Mouse (Mus musculus): ENCODE results near the gene Nol6. TPM values are rescaled to one million over a fixed set of nuclear protein-coding genes. Genes with fewer than 3 reads are reported as not detected.

The Nol6 gene
- total RNA-seq, 2 experiments from 2014 or later: 84.6 to 88.9 TPM

- no peak for DNase-seq (ENCODE audit: low spot score in 2 of 2)
- intact Hi-C loops (cut with DNase I): no loop called here
Measured at GRCm38 (mm10) chr4:41132471-41132870, 8.2 kb upstream of the Nol6 start.

GRCm38 (mm10) chr4:41129836-41130235, 5.6 kb upstream of the Nol6 start:
- intact Hi-C loops (cut with DNase I): no loop called here
- DNase-seq (ENCODE audit: low spot score in 2 of 2): no peak

GRCm38 (mm10) chr4:41129406-41129805, 5.2 kb upstream of the Nol6 start:
- intact Hi-C loops (cut with DNase I): no loop called here
- peak in 1 of 2 experiments; percentile 32 for DNase-seq (ENCODE audit: low spot score in 2 of 2)

- intact Hi-C loops (cut with DNase I): loop anchor here (1.0 kb wide), 1 partner anchor 68 kb away; no protein-coding TSS in a partner anchor
- peak; percentile 37 to 44 for DNase-seq (ENCODE audit: low spot score in 2 of 2)
Measured at GRCm38 (mm10) chr4:41118706-41119292, 5.5 kb downstream of the Nol6 start.

- intact Hi-C loops (cut with DNase I): no loop called here
- no peak for DNase-seq (ENCODE audit: low spot score in 2 of 2)
Measured at GRCm38 (mm10) chr4:41116817-41117216, 7.4 kb downstream of the Nol6 start.

GRCm38 (mm10) chr4:41115793-41116192, 8.5 kb downstream of the Nol6 start:
- intact Hi-C loops (cut with DNase I): no loop called here
- no peak for DNase-seq (ENCODE audit: low spot score in 2 of 2)

- intact Hi-C loops (cut with DNase I): no loop called here
- no peak for DNase-seq (ENCODE audit: low spot score in 2 of 2)
Measured at GRCm38 (mm10) chr4:41115074-41115473, 9.2 kb downstream of the Nol6 start.

GRCm38 (mm10) chr4:41114358-41115070, 9.7 kb downstream of the Nol6 start:
- no peak for DNase-seq (ENCODE audit: low spot score in 2 of 2)
- intact Hi-C loops (cut with DNase I): no loop called here

GRCm38 (mm10) chr4:41108717-41109425, 15.4 kb downstream of the Nol6 start:
- intact Hi-C loops (cut with DNase I): no loop called here
- no peak for DNase-seq (ENCODE audit: low spot score in 2 of 2)

- intact Hi-C loops (cut with DNase I): no loop called here
- DNase-seq (ENCODE audit: low spot score in 2 of 2): no peak
Measured at GRCm38 (mm10) chr4:41107440-41107839, 16.8 kb downstream of the Nol6 start.

GRCm38 (mm10) chr4:41102901-41103300, 21.4 kb downstream of the Nol6 start:
- intact Hi-C loops (cut with DNase I): no loop called here
- DNase-seq (ENCODE audit: low spot score in 2 of 2): no peak

GRCm38 (mm10) chr4:41100986-41101385, 23.3 kb downstream of the Nol6 start:
- intact Hi-C loops (cut with DNase I): no loop called here
- DNase-seq (ENCODE audit: low spot score in 2 of 2): no peak

- intact Hi-C loops (cut with DNase I): no loop called here
- DNase-seq (ENCODE audit: low spot score in 2 of 2): no peak
Measured at GRCm38 (mm10) chr4:41098577-41098951, 25.7 kb downstream of the Nol6 start.

- DNase-seq (ENCODE audit: low spot score in 2 of 2): no peak
- intact Hi-C loops (cut with DNase I): no loop called here
Measured at GRCm38 (mm10) chr4:41097871-41098576, 26.2 kb downstream of the Nol6 start, which contains the start of gene Aqp3. TSS of gene Aqp3 (minus strand) at chr4:41098183.

GRCm38 (mm10) chr4:41097381-41097780, 26.9 kb downstream of the Nol6 start:
- intact Hi-C loops (cut with DNase I): no loop called here
- DNase-seq (ENCODE audit: low spot score in 2 of 2): no peak

- intact Hi-C loops (cut with DNase I): no loop called here
- DNase-seq (ENCODE audit: low spot score in 2 of 2): no peak
Measured at GRCm38 (mm10) chr4:41096794-41097193, 27.5 kb downstream of the Nol6 start.

GRCm38 (mm10) chr4:41096169-41096568, 28.1 kb downstream of the Nol6 start:
- intact Hi-C loops (cut with DNase I): no loop called here
- no peak for DNase-seq (ENCODE audit: low spot score in 2 of 2)

- intact Hi-C loops (cut with DNase I): no loop called here
- DNase-seq (ENCODE audit: low spot score in 2 of 2): no peak
Measured at GRCm38 (mm10) chr4:41094361-41094760, 29.9 kb downstream of the Nol6 start.

- intact Hi-C loops (cut with DNase I): no loop called here
- no peak for DNase-seq (ENCODE audit: low spot score in 2 of 2)
Measured at GRCm38 (mm10) chr4:41092958-41093357, 31.3 kb downstream of the Nol6 start.

- intact Hi-C loops (cut with DNase I): no loop called here
- DNase-seq (ENCODE audit: low spot score in 2 of 2): no peak
Measured at GRCm38 (mm10) chr4:41091391-41091790, 32.9 kb downstream of the Nol6 start.
